In genomic region chr8:125493254-125493815, GRCm38 (mm10) we compare ENCODE assay signal across 23 mouse cellular contexts.
DNase-seq lines count a peak whose midpoint lies in the region; ATAC-seq and TF ChIP-seq lines count a peak whose summit lies in the region.
"Had no signal": no experiment of that assay in that cellular context is flagged by ENCODE, and none has a peak within 500 bp of the region (broad histone marks: within the 10 kb centered on the region; RNA-seq: fewer than 3 reads in every experiment).

No protein-coding gene starts in this region.

- H3K9ac ChIP-seq in liver, adult 2 months (ENCODE audit: low read depth, low read length) = no peak overlapping the region
- H3K9ac ChIP-seq in liver, embryonic 11.5 days (ENCODE audit: low read depth, low read length) = no peak overlapping the region
- no peak overlapping the region for H3K9ac ChIP-seq in hindbrain, embryonic 13.5 days
- H3K9ac ChIP-seq: embryonic facial prominence, embryonic 13.5 days; forebrain, embryonic 13.5 days; forebrain, postnatal 0 days had no signal

- no peaks in the 10 kb centered on the region for H3K79me2 ChIP-seq in liver, adult 2 months (ENCODE audit: control insufficient read depth, insufficient read depth, low read length)

- no peaks in the 10 kb centered on the region for H3K27me3 ChIP-seq in liver, adult 2 months (ENCODE audit: control insufficient read depth, insufficient read depth, low read length)
- H3K27me3 ChIP-seq in liver, embryonic 11.5 days (replicated peaks; ENCODE audit: control insufficient read depth, insufficient read depth, low read length) = no peaks in the 10 kb centered on the region
- H3K27me3 ChIP-seq in hindbrain, embryonic 13.5 days = no peaks in the 10 kb centered on the region
- H3K27me3 ChIP-seq: forebrain, embryonic 13.5 days; Patski had no signal

- H3K4me3 ChIP-seq in liver, adult 2 months (ENCODE audit: insufficient read depth, low read depth, low read length) = no peak overlapping the region
- no peak overlapping the region for H3K4me3 ChIP-seq in liver, embryonic 11.5 days (ENCODE audit: low read depth, low read length)
- no peak overlapping the region for H3K4me3 ChIP-seq in cortical plate, adult 2 months (ENCODE audit: insufficient read depth, low read length)
- H3K4me3 ChIP-seq in hindbrain, embryonic 13.5 days = no peak overlapping the region
- H3K4me3 ChIP-seq: embryonic facial prominence, embryonic 13.5 days; forebrain, embryonic 13.5 days; heart, embryonic 10.5 days; hindbrain, embryonic 10.5 days had no signal

- H3K4me1 ChIP-seq in liver, adult 2 months (ENCODE audit: control insufficient read depth, insufficient read depth, low read length) = peaks cover 5% of the 10 kb centered on the region; the same call in 1 of the 2 replicates
- H3K4me1 ChIP-seq in liver, embryonic 11.5 days (replicated peaks; ENCODE audit: control insufficient read depth, insufficient read depth, low read length) = peaks cover 14% of the 10 kb centered on the region
- peaks cover 5% of the 10 kb centered on the region; the same call in 1 of the 2 replicates for H3K4me1 ChIP-seq in cortical plate, adult 2 months (ENCODE audit: control insufficient read depth, insufficient read depth, low read length)
- peaks cover 40% of the 10 kb centered on the region for H3K4me1 ChIP-seq in hindbrain, embryonic 13.5 days (replicated peaks)

- 28% methylated on average over 6 of the region's 6 CpGs for WGBS in liver, adult 2 months
- 54% methylated on average over 6 of the region's 6 CpGs for WGBS in liver, embryonic 11.5 days
- WGBS in hindbrain, embryonic 13.5 days = 50% methylated on average over 6 of the region's 6 CpGs

- H3K9me3 ChIP-seq in liver, embryonic 11.5 days (ENCODE audit: control insufficient read depth, low read length) = no peaks in the 10 kb centered on the region
- no peaks in the 10 kb centered on the region for H3K9me3 ChIP-seq in hindbrain, embryonic 13.5 days
- H3K9me3 ChIP-seq: embryonic facial prominence, embryonic 13.5 days; forebrain, embryonic 13.5 days; heart, embryonic 10.5 days; hindbrain, embryonic 10.5 days had no signal

- H3K27ac ChIP-seq in liver, adult 2 months (replicated peaks; ENCODE audit: insufficient read depth, low read depth, low read length) = no peak overlapping the region
- no peak overlapping the region for H3K27ac ChIP-seq in liver, embryonic 11.5 days (ENCODE audit: low read depth, low read length)
- peak overlapping the region; percentile 69 for H3K27ac ChIP-seq in cortical plate, adult 2 months (ENCODE audit: insufficient read depth, low read length)
- H3K27ac ChIP-seq in hindbrain, embryonic 13.5 days = no peak overlapping the region
- H3K27ac ChIP-seq: embryonic facial prominence, embryonic 13.5 days; forebrain, embryonic 13.5 days; hindbrain, embryonic 10.5 days had no signal

- H3K36me3 ChIP-seq in liver, adult 2 months (ENCODE audit: control insufficient read depth, insufficient read depth, low read length) = no peaks in the 10 kb centered on the region
- H3K36me3 ChIP-seq in liver, embryonic 11.5 days (ENCODE audit: control insufficient read depth, insufficient read depth, low read length) = no peaks in the 10 kb centered on the region
- H3K36me3 ChIP-seq in hindbrain, embryonic 13.5 days = peaks cover 26% of the 10 kb centered on the region

- TF ChIP-seq CTCF in liver, adult 2 months (IDR thresholded peaks at IDR 0.05; ENCODE audit: low read depth, low read length) = no peak
- TF ChIP-seq CTCF in cortical plate, adult 2 months (IDR thresholded peaks at IDR 0.05; ENCODE audit: extremely low read depth, insufficient read depth, low read length) = no peak

- no peak overlapping the region for H3K4me2 ChIP-seq in liver, embryonic 11.5 days
- no peak overlapping the region for H3K4me2 ChIP-seq in hindbrain, embryonic 13.5 days
- H3K4me2 ChIP-seq: embryonic facial prominence, embryonic 13.5 days; forebrain, embryonic 13.5 days had no signal

- DNase-seq in frontal cortex, postnatal 25 days (ENCODE audit: low spot score in 2 of 2) = no peak
- peak; percentile 52 for DNase-seq in liver, adult 2 months (ENCODE audit: extremely low read depth, low read depth, low spot score)
- DNase-seq in liver, embryonic 11.5 days (ENCODE audit: low spot score) = no peak
- DNase-seq in right cerebral cortex, adult 18-20 months = peak; percentile 17
- DNase-seq in right cerebral cortex, postnatal 10 days (ENCODE audit: low spot score in 2 of 2) = no peak
- DNase-seq: adrenal gland, adult 8-10 months; cerebellum, adult 11-12 months; cerebellum, adult 9-10 months; cerebellum, postnatal 25 days; forebrain, postnatal 0 days; gastrocnemius, postnatal 10 days; heart, adult 18-20 months had no signal

- TF ChIP-seq POLR2A in liver, adult 2 months (IDR thresholded peaks at IDR 0.05; ENCODE audit: extremely low read depth, insufficient read depth, low read length) = no peak
- no peak for TF ChIP-seq POLR2A in cortical plate, adult 2 months (IDR thresholded peaks at IDR 0.05; ENCODE audit: extremely low read depth, insufficient read depth, low read length)

- peak; percentile 62 for ATAC-seq in frontal cortex, adult (ENCODE audit: low TSS enrichment)
- ATAC-seq in liver, embryonic 11.5 days (replicated peaks; ENCODE audit: low FRiP score) = no peak
- no peak for ATAC-seq in hindbrain, embryonic 13.5 days (ENCODE audit: low FRiP score)
- ATAC-seq: activated CD4-positive, CD25-positive, alpha-beta regulatory T cell, adult 4 months; forebrain, embryonic 13.5 days; forebrain, postnatal 0 days; hindbrain, embryonic 16.5 days; inflammation-experienced regulatory T-cells, adult 6 months; Patski had no signal

Comparison
In these comparisons a context has a peak if more than half of its experiments do, and no peak if none do; other contexts are left out.
1. DNase-seq: peak in liver, adult 2 months (single experiment) and right cerebral cortex, adult 18-20 months (single experiment); none in frontal cortex, postnatal 25 days (0 of 2), liver, embryonic 11.5 days (single experiment) and right cerebral cortex, postnatal 10 days (0 of 2).